Mouse (Mus musculus) adrenal gland, adult 18-20 months (tissue): ENCODE data around the gene Snrnp40. TPM values are rescaled to one million over a fixed set of nuclear protein-coding genes. Genes with fewer than 3 reads are reported as not detected.

Experiments used
- DNase-seq, 2 experiments: peaks; one replicate each; pipeline ENCODE4 v3.0.0; 2021 to 2022; ENCODE audit warnings: low spot score in 2 of 2
- total RNA-seq, 2 experiments: library from RNA; stranded (reverse); gene quantifications; 1 replicate in 1 of 2; 2 replicates in 1 of 2; pipeline ENCODE4 v1.2.3; 2021

Snrnp40 gene
- total RNA-seq, 2 experiments from 2014 or later = 27.3 to 34.9 TPM

GRCm38 (mm10) chr4:130377500-130377899, 17.6 kb downstream of the Snrnp40 start:
- DNase-seq = no peak

- no peak for DNase-seq
Observed at GRCm38 (mm10) chr4:130379181-130379580, 19.2 kb downstream of the Snrnp40 start.

- no peak for DNase-seq
Observed at GRCm38 (mm10) chr4:130380418-130380817, 20.5 kb downstream of the Snrnp40 start.

GRCm38 (mm10) chr4:130387256-130387655, 27.3 kb downstream of the Snrnp40 start:
- DNase-seq = no peak

- peak in 1 of 2 experiments; percentile 11 for DNase-seq
Observed at GRCm38 (mm10) chr4:130389496-130389895, 29.6 kb downstream of the Snrnp40 start.

- DNase-seq = no peak
Observed at GRCm38 (mm10) chr4:130389927-130390326, 30.0 kb downstream of the Snrnp40 start.

- DNase-seq = no peak
Observed at GRCm38 (mm10) chr4:130391265-130391664, 31.3 kb downstream of the Snrnp40 start.

Other genes with a start within 250 kb of the Snrnp40 start
- gene Hcrtr1, start 220.8 kb upstream of the Snrnp40 start, total RNA-seq = under 1 TPM; 0.46 to 0.77 TPM
- gene Tinagl1, start 185.0 kb upstream of the Snrnp40 start, total RNA-seq = 100 to 1,000 TPM; 133 to 239 TPM
- gene Gm853, start 137.7 kb upstream of the Snrnp40 start, total RNA-seq = not detected
- 1 to 10 TPM; 1.7 to 2.8 TPM for gene Serinc2, start 80.9 kb upstream of the Snrnp40 start, total RNA-seq
- 100 to 1,000 TPM in 1 of 2 experiments, 10 to 100 TPM in 1; 61.4 to 128 TPM for gene Fabp3, start 51.5 kb upstream of the Snrnp40 start, total RNA-seq
- gene Gm10570, start 51.5 kb upstream of the Snrnp40 start, total RNA-seq = not detected
- gene Zcchc17, start 189 bp upstream of the Snrnp40 start, total RNA-seq = 10 to 100 TPM; 40.4 to 46.0 TPM
- 1 to 10 TPM; 5.6 to 5.8 TPM for gene Nkain1, start 214.0 kb downstream of the Snrnp40 start, total RNA-seq